Mouse (Mus musculus): ENCODE data around the gene Selenon. TPM values are rescaled to one million over a fixed set of nuclear protein-coding genes. Genes with fewer than 3 reads are reported as not detected.

Selenon gene
- total RNA-seq, 2 experiments from 2014 or later = 24.3 to 28.9 TPM

- DNase-seq (ENCODE audit: low spot score in 2 of 2) = no peak
Measured at GRCm38 (mm10) chr4:134548169-134548938, 3.6 kb downstream of the Selenon start.

- DNase-seq (ENCODE audit: low spot score in 2 of 2) = peak in 1 of 2 experiments; percentile 36
Measured at GRCm38 (mm10) chr4:134546814-134547705, 4.9 kb downstream of the Selenon start.

- peak; percentile 97 for DNase-seq (ENCODE audit: low spot score in 2 of 2)
Measured at GRCm38 (mm10) chr4:134543261-134543660, 8.7 kb downstream of the Selenon start.

- no peak for DNase-seq (ENCODE audit: low spot score in 2 of 2)
Measured at GRCm38 (mm10) chr4:134542726-134543125, 9.2 kb downstream of the Selenon start.

GRCm38 (mm10) chr4:134538997-134539580 lies 12.9 kb downstream of the Selenon start:
- DNase-seq (ENCODE audit: low spot score in 2 of 2) = no peak

GRCm38 (mm10) chr4:134535787-134536151 lies 16.2 kb downstream of the Selenon start:
- DNase-seq (ENCODE audit: low spot score in 2 of 2) = peak in 1 of 2 experiments; percentile 34

GRCm38 (mm10) chr4:134534932-134535786 lies 16.8 kb downstream of the Selenon start, which contains the start of gene Mtfr1l:
Gene Mtfr1l (minus strand): TSS chr4:134535387.
- peak; percentile 95 to 97 for DNase-seq (ENCODE audit: low spot score in 2 of 2)

- peak; percentile 73 to 74 for DNase-seq (ENCODE audit: low spot score in 2 of 2)
Measured at GRCm38 (mm10) chr4:134534124-134534886, 17.7 kb downstream of the Selenon start.

GRCm38 (mm10) chr4:134533421-134533820 lies 18.5 kb downstream of the Selenon start:
- DNase-seq (ENCODE audit: low spot score in 2 of 2) = no peak

GRCm38 (mm10) chr4:134532928-134533327 lies 19.0 kb downstream of the Selenon start:
- no peak for DNase-seq (ENCODE audit: low spot score in 2 of 2)

- no peak for DNase-seq (ENCODE audit: low spot score in 2 of 2)
Measured at GRCm38 (mm10) chr4:134526220-134526619, 25.7 kb downstream of the Selenon start.

GRCm38 (mm10) chr4:134525806-134526205 lies 26.2 kb downstream of the Selenon start:
- no peak for DNase-seq (ENCODE audit: low spot score in 2 of 2)

- no peak for DNase-seq (ENCODE audit: low spot score in 2 of 2)
Measured at GRCm38 (mm10) chr4:134523447-134523846, 28.5 kb downstream of the Selenon start.

- DNase-seq (ENCODE audit: low spot score in 2 of 2) = no peak
Measured at GRCm38 (mm10) chr4:134519281-134519680, 32.7 kb downstream of the Selenon start.

GRCm38 (mm10) chr4:134518541-134518940 lies 33.4 kb downstream of the Selenon start:
- DNase-seq (ENCODE audit: low spot score in 2 of 2) = no peak

GRCm38 (mm10) chr4:134517719-134518118 lies 34.2 kb downstream of the Selenon start:
- DNase-seq (ENCODE audit: low spot score in 2 of 2) = no peak

GRCm38 (mm10) chr4:134516981-134517380 lies 35.0 kb downstream of the Selenon start:
- DNase-seq (ENCODE audit: low spot score in 2 of 2) = peak in 1 of 2 experiments; percentile 46

- no peak for DNase-seq (ENCODE audit: low spot score in 2 of 2)
Measured at GRCm38 (mm10) chr4:134515614-134516013, 36.4 kb downstream of the Selenon start.

- no peak for DNase-seq (ENCODE audit: low spot score in 2 of 2)
Measured at GRCm38 (mm10) chr4:134514309-134514930, 37.5 kb downstream of the Selenon start.
